Mouse (Mus musculus) ES-Bruce4 (cell line): ENCODE results near the gene Slc16a13.

Experiments used
- CTCF ChIP-seq: IDR thresholded peaks from one replicate; pipeline ENCODE4 v1.8.1; 2011; ENCODE audit warnings: low read depth, low read length
- EP300 ChIP-seq: IDR thresholded peaks from 2 replicates; pipeline ENCODE4 v1.6.1; 2011; ENCODE audit warnings: low read depth, low read length; ENCODE audit not compliant: insufficient read depth
- POLR2A ChIP-seq: IDR thresholded peaks from one replicate; pipeline ENCODE4 v1.8.1; 2011; ENCODE audit warnings: low read length; ENCODE audit not compliant: insufficient read depth

DNA sequence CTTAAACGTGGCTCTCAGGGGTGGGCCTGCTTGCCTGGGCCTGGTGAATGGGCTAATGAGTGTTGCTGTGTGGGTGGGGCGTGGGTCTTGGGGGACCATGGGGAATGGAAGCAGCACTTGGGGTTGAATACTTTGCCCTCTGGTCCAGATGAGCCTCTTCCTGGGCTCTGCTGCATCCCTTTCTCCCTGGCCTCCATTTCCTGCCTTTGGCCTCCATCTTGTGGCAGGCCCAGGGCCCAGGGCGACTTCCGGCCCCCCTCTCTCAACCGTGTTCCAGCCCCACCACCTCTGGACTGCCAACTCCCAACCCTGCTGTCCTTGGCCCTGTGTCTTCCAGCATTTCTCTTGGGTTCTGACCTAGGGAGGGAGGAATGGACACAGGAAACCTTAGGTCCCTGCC, 13.2 kb upstream of the Slc16a13 start:
- TF ChIP-seq CTCF (no peak), POLR2A (no peak), EP300 (no peak)
